Mouse (Mus musculus): ENCODE data around the gene Gpr37l1. TPM values are rescaled to one million over a fixed set of nuclear protein-coding genes. Genes with fewer than 3 reads are reported as not detected.

The Gpr37l1 gene
- polyA plus RNA-seq, 1 experiment from 2014 or later, result not detected

GRCm38 (mm10) chr1:135169556-135170224, 2.2 kb upstream of the Gpr37l1 start:
- TF ChIP-seq EP300 (IDR thresholded peaks at IDR 0.05; ENCODE audit: low read depth), result no peak
- no peak for TF ChIP-seq CTCF (IDR thresholded peaks at IDR 0.05; ENCODE audit: low read depth)
- peak; percentile 62 for ATAC-seq
- 36% methylated on average over 12 of the region's 12 CpGs for WGBS (ENCODE audit: insufficient replicate concordance)
- no peak overlapping the region for H3K4me3 ChIP-seq (ENCODE audit: low read depth, low read length)
- peak overlapping the region; percentile 30; the same call in 1 of the 2 replicates for H3K27ac ChIP-seq (ENCODE audit: low read depth)
- no peaks in the 10 kb centered on the region for H3K27me3 ChIP-seq (ENCODE audit: insufficient read depth, low read length)
- no peaks in the 10 kb centered on the region for H3K36me3 ChIP-seq (replicated peaks; ENCODE audit: insufficient read depth, low read length)
- peak overlapping the region; percentile 44 for H3K4me2 ChIP-seq (ENCODE audit: low read depth, low read length)
- H3K9ac ChIP-seq (replicated peaks), result no peak overlapping the region
- no peaks in the 10 kb centered on the region for H3K9me3 ChIP-seq (ENCODE audit: low read length)
- no peak for DNase-seq
- no peaks in the 10 kb centered on the region; the same call in none of the 2 replicates for H3K4me1 ChIP-seq (ENCODE audit: insufficient read depth)

- Histone ChIP-seq H3K9ac (replicated peaks) (no peak overlapping the region), H3K27ac (ENCODE audit: low read depth) (no peak overlapping the region), H3K4me3 (ENCODE audit: low read depth, low read length) (no peak overlapping the region), H3K27me3 (ENCODE audit: insufficient read depth, low read length) (no peaks in the 10 kb centered on the region), H3K4me1 (ENCODE audit: insufficient read depth) (no peaks in the 10 kb centered on the region; the same call in none of the 2 replicates), H3K4me2 (ENCODE audit: low read depth, low read length) (no peak overlapping the region), H3K36me3 (replicated peaks; ENCODE audit: insufficient read depth, low read length) (no peaks in the 10 kb centered on the region), H3K9me3 (ENCODE audit: low read length) (no peaks in the 10 kb centered on the region)
- ATAC-seq, result no peak
- no peak for DNase-seq
- WGBS (ENCODE audit: insufficient replicate concordance), result 78% methylated on average over 10 of the region's 10 CpGs
- TF ChIP-seq CTCF (IDR thresholded peaks at IDR 0.05; ENCODE audit: low read depth) (no peak), EP300 (IDR thresholded peaks at IDR 0.05; ENCODE audit: low read depth) (no peak)
These were observed 1.1 kb upstream of the Gpr37l1 start for GRCm38 (mm10) chr1:135168453-135169200.

- Histone ChIP-seq H3K27ac (ENCODE audit: low read depth) (no peak overlapping the region), H3K4me2 (ENCODE audit: low read depth, low read length) (no peak overlapping the region), H3K27me3 (ENCODE audit: insufficient read depth, low read length) (no peaks in the 10 kb centered on the region), H3K4me1 (ENCODE audit: insufficient read depth) (no peaks in the 10 kb centered on the region), H3K9ac (replicated peaks) (no peak overlapping the region), H3K36me3 (replicated peaks; ENCODE audit: insufficient read depth, low read length) (no peaks in the 10 kb centered on the region), H3K9me3 (ENCODE audit: low read length) (no peaks in the 10 kb centered on the region), H3K4me3 (ENCODE audit: low read depth, low read length) (no peak overlapping the region)
- no peak for TF ChIP-seq EP300 (IDR thresholded peaks at IDR 0.05; ENCODE audit: low read depth)
- TF ChIP-seq CTCF (IDR thresholded peaks at IDR 0.05; ENCODE audit: low read depth), result no peak
- WGBS (ENCODE audit: insufficient replicate concordance), result 70% methylated on average over 6 of the region's 6 CpGs
- DNase-seq, result no peak
- no peak for ATAC-seq
These were observed 4.8 kb downstream of the Gpr37l1 start for GRCm38 (mm10) chr1:135162720-135163119.

GRCm38 (mm10) chr1:135160411-135161050, 7.0 kb downstream of the Gpr37l1 start:
- ATAC-seq (no peak), DNase-seq (no peak)
- Histone ChIP-seq H3K9me3 (ENCODE audit: low read length) (no peaks in the 10 kb centered on the region), H3K27ac (ENCODE audit: low read depth) (no peak overlapping the region), H3K4me1 (ENCODE audit: insufficient read depth) (no peaks in the 10 kb centered on the region), H3K4me3 (ENCODE audit: low read depth, low read length) (no peak overlapping the region), H3K9ac (replicated peaks) (no peak overlapping the region), H3K36me3 (replicated peaks; ENCODE audit: insufficient read depth, low read length) (peaks cover 11% of the 10 kb centered on the region), H3K27me3 (ENCODE audit: insufficient read depth, low read length) (no peaks in the 10 kb centered on the region), H3K4me2 (ENCODE audit: low read depth, low read length) (no peak overlapping the region)
- 75% methylated on average over 13 of the region's 13 CpGs for WGBS (ENCODE audit: insufficient replicate concordance)
- TF ChIP-seq EP300 (IDR thresholded peaks at IDR 0.05; ENCODE audit: low read depth), result no peak
- TF ChIP-seq CTCF (IDR thresholded peaks at IDR 0.05; ENCODE audit: low read depth), result no peak

GRCm38 (mm10) chr1:135159556-135160123, 7.8 kb downstream of the Gpr37l1 start:
- ATAC-seq (no peak), DNase-seq (no peak)
- WGBS (ENCODE audit: insufficient replicate concordance), result 71% methylated on average over 11 of the region's 11 CpGs
- no peak overlapping the region for H3K27ac ChIP-seq (ENCODE audit: low read depth)
- peaks cover 14% of the 10 kb centered on the region for H3K36me3 ChIP-seq (replicated peaks; ENCODE audit: insufficient read depth, low read length)
- no peaks in the 10 kb centered on the region for H3K9me3 ChIP-seq (ENCODE audit: low read length)
- no peak overlapping the region for H3K4me3 ChIP-seq (ENCODE audit: low read depth, low read length)
- no peak overlapping the region for H3K4me2 ChIP-seq (ENCODE audit: low read depth, low read length)
- no peaks in the 10 kb centered on the region for H3K4me1 ChIP-seq (ENCODE audit: insufficient read depth)
- TF ChIP-seq CTCF (IDR thresholded peaks at IDR 0.05; ENCODE audit: low read depth), result no peak
- TF ChIP-seq EP300 (IDR thresholded peaks at IDR 0.05; ENCODE audit: low read depth), result no peak
- no peaks in the 10 kb centered on the region for H3K27me3 ChIP-seq (ENCODE audit: insufficient read depth, low read length)
- H3K9ac ChIP-seq (replicated peaks), result no peak overlapping the region

GRCm38 (mm10) chr1:135159074-135159473, 8.4 kb downstream of the Gpr37l1 start:
- no peak overlapping the region for H3K4me2 ChIP-seq (ENCODE audit: low read depth, low read length)
- 79% methylated on average over 7 of the region's 7 CpGs for WGBS (ENCODE audit: insufficient replicate concordance)
- no peaks in the 10 kb centered on the region for H3K27me3 ChIP-seq (ENCODE audit: insufficient read depth, low read length)
- no peak overlapping the region for H3K4me3 ChIP-seq (ENCODE audit: low read depth, low read length)
- no peak for DNase-seq
- peaks cover 2% of the 10 kb centered on the region; the same call in 1 of the 2 replicates for H3K4me1 ChIP-seq (ENCODE audit: insufficient read depth)
- H3K9ac ChIP-seq (replicated peaks), result no peak overlapping the region
- TF ChIP-seq CTCF (IDR thresholded peaks at IDR 0.05; ENCODE audit: low read depth), result no peak
- no peak for TF ChIP-seq EP300 (IDR thresholded peaks at IDR 0.05; ENCODE audit: low read depth)
- peaks cover 14% of the 10 kb centered on the region for H3K36me3 ChIP-seq (replicated peaks; ENCODE audit: insufficient read depth, low read length)
- H3K27ac ChIP-seq (ENCODE audit: low read depth), result no peak overlapping the region
- H3K9me3 ChIP-seq (ENCODE audit: low read length), result no peaks in the 10 kb centered on the region
- ATAC-seq, result no peak

Data from liver, postnatal 0 days (tissue).